Mouse (Mus musculus) ovary, adult 18-20 months (tissue): ENCODE data around the gene Tnnt1.

ENCODE experiments used
- DNase-seq: peaks from one replicate; pipeline ENCODE4 v3.0.0; 2022; ENCODE audit warnings: low spot score, mixed read lengths

Tnnt1 gene

DNA sequence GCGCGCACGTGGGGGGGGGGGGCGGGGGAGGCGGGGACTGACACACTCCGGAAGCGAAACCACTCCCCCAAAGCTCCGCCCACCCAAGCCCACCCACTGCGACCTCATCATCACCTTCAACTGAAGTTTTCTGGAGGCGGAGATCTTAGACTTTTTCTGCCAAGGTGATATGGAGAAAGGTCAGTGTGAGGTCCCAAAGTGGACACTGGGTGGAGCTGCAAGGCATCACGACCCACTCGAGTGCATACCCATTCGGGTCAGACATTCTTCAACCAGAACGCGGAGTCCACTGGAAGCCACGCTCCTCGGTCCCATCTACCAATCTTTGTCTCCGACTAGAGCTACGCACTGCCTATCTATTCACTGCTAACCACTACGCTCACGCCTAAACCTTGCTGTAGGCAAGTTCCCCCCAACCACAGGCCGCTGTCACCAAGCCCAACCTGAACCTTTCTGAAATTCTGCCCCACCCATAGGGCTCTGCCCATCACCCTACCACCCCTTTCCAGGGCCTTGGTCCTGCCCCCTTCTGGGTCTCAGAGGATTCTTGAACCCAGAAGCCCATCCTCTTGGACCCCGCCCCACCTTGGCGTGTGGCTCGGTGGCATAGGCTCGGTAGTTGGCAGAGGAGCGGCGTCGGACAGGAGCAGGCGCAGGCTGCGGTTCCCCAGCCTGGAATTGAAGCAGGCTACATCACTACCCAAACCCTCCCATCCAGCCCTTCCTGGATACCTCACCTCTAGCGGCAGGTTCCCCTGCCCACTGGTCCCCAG lies 5.2 kb upstream of the Tnnt1 start:
- DNase-seq = no peak

DNA sequence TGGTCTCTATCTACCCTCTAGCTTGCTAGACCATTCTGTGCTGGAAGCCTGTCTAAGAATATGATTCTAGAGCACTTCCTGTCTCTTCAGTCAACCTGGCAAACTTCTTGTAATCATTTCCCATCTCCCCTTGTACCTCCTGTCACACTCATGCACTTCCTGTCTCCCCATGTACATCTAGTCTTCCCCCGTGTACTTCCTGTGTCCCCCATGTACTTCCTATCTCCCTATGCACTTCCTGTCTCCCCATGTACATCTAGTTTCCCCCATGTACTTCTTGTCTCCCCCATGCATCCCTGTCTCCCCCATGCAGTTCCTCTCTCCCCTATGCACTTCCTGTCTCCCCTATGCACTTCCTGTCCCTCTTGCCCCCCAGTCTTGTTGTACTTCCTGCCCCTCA lies 2.3 kb upstream of the Tnnt1 start:
- DNase-seq = no peak

DNA sequence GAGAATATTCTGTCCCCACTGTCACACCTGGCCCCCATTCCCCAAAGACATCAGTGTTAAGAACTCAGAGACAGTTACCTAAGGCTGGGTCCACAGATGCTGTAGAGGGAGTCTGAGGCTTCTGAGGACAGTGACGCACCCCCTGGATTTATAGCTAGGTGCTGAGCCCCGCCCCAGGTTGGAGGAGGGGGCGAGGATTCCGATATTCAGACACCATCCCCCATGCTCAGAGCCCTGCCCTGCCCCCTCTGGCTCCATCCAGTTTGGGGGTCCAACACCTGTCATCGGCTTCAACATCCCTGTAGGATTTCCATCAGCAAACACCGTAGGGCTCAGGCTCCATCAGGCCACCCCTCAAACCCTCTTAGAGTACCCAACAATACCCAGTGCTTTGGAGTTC lies 329 bp downstream of the Tnnt1 start:
- no peak for DNase-seq

DNA sequence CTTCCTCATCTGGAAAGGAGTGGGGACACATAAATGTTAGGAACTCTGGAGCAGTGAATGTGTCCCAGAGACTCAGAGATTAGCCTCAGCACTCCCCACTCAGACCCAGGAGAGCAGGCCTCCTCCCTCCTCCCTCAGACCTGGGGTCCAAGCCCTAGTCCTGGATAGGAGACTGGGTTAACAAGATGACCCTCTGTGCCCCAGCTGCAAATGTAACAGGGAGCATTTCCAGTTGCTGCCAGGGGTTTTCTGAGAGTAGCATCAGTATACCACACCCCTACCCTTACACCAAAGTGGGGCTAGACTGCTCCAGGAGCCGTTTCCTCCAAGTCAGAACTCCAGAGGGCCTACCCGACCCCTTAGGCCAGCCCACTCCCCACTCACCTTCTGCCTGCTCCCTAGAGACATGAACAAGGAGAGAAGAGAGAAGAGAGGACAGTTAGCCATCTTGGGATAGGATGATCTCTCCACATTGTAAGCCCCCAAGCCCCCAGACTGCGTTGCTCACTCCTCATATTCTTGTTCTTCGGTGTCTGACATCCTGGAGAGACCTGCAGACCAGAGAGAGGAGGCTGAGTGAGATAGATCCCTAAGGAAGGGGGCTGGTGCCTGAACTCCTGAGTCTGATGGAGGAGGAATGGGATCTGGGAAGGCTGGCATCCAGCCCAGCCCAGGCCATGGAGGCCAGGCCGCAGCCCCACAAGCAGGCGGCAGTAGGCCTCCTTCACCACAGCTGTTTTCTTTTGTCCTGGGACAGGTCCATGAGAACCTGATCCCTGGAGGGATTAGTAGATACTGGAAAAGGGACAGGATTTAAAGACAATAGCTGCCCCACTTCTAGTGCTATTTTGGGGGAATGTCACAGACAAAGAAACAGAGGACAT lies 2.1 kb downstream of the Tnnt1 start:
- DNase-seq = peak; percentile 46

DNA sequence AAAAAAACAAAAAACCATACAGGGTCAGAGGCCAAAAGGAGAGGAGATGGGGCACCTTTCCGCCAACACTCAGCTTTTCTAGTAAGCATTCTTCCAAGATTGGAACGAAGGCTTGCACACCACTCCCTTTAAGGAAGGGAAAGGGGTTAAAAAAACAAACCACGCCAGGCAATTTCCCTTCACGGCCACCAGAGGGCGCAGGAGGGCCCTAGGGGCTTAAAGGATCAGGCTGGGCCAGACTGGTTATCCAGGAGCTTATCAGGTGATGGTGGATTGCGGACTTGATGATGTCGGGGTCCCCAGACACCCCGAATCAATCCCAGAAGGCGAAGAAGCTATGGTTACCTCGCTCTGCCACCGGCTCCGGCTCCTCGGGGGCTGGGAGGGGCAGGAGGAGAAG lies 2.9 kb downstream of the Tnnt1 start:
- DNase-seq = no peak

DNA sequence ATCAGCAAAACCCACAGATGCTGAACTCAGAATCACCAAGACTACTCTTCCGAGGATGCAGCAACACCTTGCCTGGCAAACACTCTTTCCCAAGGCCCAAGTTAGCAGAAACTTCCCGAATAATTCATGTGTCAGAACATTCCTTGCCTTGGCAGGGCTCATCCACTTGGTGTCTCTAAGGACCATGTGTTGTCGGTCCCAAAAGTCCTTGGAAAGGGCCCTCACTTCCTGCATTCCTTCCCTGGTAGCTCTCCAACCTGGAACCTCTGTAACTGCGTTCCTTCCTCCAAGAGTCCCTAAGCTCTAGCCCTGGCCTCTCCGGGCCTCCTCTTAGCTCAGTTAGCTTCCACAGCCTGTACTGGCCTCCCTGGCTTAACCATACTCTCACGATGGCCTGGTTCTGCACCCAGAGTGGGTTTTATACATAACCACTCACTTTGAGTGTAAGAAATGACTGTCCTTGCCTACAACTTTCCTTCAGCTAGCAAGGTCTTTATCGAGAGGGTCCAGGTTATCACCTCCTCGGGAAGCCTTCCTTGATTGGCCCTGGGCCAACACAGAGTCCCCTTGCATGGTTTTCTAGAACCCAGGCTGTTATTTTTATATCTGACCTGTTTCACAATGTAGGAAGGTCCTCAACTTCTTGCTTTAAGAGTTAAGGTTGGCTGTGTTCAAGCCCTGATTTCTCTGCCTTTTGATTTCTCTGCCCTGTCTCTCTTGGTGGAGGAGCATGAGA lies 4.5 kb downstream of the Tnnt1 start:
- DNase-seq = no peak

DNA sequence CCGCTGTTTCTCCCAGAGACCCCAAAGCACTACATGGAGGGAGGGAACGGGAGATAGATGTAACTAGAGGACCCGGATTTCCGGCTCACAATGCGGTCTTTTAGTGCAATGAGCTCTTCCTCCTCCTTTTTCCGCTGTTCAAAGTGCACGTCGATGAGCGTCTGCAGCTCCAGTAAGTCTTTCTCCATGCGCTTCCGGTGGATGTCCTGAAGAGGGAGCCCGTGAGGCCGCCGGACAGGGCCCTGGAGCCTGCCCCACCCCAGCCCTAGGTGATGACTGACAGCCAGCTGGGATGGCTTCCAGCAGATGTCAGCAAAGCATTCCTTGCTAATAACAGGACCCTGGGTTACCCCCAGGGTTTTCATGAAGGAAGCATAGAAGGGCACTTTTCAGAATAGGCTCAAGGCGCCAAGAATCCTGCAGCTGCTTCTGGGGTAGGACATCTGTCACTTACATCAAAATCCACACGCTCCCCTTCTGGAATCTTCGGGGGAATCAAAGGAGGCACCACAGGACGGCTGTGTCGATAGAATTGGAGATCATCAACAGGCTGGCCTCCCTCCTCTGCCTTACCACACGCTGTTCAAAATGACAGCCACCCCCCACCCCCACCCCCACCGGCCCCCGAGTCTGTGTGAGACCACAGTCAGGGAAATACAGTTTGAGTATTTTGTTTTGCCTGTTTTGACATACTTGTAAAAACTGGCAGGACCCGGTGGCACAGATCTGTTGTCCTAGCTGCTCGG lies 6.1 kb downstream of the Tnnt1 start:
- no peak for DNase-seq

DNA sequence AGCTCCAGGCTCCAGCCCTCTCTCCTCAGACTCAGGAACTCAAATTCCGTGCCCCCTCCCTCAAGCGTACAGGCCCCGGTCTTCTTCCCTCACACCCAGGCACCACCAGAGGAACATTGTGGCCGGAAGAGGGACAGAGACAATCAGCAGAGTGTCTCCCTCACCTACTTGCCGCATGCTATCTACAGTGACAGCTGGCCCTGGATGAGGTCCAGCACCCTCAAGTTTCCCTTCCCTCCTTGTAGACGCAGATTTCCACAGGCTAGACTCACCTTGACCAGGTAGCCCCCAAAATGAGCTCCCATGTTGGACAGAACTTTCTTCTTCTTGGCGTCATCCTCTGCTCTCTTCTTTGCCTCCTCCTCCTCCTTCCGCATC lies 7.5 kb downstream of the Tnnt1 start:
- no peak for DNase-seq

DNA sequence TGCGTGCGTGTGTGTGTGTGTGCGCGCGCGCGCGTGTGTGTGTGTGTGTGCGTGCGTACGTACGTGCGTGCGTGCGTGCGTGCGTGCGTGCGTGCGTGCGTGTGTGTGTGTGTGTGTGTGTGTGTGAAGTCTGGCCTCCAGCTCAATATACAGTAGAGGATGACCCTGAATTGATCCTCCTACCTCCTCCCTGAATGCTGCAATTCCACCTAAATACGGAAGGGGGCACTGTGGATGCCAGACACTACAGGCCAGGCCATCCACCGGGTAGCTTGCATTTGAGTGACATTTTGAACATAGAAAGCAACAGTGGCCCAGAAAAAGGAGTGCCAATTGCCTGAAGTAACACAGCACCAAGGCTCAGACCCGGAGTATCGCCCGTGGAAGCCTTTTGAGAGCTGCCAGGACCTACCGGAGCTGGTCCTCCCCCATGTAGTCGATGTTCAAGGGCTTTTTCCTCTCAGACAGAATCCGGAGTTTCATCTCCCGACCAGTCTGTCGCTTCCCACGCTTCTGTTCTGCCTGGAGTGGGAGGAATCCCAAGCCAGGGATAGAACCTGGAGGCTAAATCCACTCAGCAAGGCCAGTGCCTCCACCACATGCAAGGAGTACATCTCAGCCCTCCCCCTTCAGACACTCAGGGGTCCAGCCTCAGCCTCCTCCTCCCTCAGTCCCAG lies 8.0 kb downstream of the Tnnt1 start:
- no peak for DNase-seq

DNA sequence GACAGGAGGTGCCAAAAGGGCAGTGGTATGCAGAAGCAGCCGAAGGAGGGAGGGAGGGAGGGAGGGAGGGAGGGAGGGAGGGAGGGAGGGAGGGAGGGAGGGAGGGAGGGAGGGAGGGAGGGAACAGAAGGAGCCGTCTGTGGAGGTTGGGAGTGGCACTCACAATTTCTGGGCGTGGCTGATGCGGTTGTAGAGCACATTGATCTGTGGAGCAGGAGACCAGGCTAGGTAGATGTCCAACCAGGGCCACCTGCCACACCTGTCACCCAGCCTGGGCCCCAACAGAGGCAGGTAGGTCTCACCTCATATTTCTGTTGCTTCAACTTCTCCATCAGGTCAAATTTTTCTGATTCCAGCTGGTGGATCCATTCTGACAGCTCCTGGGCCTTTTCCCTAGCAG lies 9.0 kb downstream of the Tnnt1 start:
- no peak for DNase-seq

DNA sequence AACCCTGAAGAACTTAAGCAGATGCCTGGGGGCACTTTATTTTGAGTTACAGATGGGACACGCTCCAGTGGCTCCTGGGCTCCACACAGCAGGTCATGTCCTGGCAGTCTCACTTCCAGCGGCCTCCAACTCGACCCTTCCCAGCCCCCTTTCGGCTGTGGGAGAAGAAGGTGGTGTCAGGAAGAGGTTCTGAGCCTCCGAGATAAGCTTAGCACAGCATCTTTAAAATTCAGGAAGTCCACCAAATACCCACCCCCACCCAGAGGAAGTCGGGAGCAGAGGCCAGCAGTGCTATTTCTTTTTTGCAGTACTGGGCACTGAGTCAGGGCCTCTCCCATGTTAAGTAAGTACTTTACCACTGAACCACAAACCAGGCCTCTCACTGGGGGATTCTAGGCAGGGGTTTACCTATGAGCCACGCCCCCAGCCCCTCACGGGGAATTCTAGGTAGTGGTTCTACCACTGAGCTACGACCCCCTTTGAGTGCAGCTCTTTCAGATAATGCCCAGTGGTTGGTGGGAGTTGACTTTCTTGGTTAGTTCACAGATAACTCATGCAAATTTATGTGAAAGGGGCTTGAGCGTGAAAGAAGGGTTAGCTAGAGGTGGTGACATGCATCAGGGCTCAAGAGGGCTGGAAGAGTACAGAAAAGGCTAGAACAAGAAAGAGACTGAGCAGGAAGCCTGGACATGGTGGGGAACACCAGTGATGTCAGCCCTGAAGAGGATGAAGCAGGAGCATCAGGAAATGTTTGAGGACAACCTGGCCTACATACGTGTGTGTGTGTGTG lies 11.3 kb downstream of the Tnnt1 start:
- no peak for DNase-seq

DNA sequence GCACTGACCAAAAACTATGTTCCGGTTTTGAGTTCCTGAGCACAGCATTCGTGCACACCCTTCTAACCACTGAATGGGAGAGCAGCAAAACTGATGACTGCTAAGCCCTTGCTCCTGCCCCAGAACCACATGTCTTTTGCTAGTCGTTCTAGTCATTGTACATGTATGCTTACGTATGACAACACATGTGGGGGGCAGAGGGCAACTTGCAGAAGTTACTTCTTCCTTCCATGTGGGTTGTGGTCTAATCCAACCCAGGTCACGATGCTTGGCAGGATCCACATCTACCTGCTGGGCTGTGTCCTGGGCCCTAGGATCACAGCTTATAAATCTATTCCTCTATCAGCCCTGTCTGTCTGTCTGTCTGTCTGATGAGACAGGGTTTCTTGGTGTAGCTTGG lies 12.3 kb downstream of the Tnnt1 start:
- DNase-seq = no peak

DNA sequence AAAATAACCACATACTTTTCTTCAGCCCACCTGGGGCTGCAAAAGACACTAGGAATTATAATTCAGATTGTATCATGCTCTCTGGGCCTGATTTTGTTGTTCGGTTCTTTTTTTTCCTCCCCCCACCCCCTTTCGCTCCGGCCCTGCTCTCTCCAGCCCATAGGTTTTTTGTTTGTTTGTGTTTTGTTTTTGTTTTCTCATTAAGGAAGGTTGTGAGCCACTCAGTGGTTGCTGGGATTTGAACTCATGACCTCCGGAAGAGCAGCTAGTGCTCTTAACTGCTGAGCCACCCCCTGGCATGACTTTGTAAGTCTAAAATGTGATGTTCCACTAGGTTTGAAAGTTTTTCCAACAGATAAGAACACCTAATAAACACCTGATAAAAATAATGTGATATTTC lies 13.1 kb downstream of the Tnnt1 start:
- no peak for DNase-seq

DNA sequence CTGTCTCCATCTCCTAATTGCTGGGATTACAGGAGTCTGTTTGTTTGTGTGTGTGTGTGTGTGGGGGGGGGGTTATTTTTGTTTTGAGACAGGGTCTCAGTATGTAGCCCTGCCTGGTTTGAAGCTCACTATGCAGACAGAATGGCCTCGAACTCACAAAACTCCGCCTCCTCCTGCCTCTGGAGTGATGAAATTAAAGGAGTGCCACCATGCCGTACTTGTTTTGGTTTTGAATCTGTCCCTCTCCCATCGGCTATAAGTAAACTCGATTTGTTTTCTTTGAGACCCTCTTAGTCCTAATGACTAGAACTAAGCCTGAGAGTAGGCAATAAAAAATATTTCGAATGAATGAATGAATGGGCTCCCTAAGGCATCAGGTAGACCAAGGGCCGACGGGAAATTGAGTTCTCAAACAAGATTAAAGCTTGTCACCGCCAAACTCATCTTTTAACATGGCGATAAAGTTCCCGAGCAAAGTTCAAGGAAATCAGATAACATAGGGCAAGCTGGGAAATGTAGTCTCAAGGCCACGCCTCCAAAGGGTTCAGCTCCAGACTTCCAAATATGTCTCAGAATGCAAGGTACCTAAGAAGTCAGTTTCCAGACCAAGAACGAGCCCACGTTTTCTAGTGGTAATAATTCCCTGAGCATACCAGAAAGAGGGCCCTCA lies 13.6 kb downstream of the Tnnt1 start:
- DNase-seq = peak; percentile 40

DNA sequence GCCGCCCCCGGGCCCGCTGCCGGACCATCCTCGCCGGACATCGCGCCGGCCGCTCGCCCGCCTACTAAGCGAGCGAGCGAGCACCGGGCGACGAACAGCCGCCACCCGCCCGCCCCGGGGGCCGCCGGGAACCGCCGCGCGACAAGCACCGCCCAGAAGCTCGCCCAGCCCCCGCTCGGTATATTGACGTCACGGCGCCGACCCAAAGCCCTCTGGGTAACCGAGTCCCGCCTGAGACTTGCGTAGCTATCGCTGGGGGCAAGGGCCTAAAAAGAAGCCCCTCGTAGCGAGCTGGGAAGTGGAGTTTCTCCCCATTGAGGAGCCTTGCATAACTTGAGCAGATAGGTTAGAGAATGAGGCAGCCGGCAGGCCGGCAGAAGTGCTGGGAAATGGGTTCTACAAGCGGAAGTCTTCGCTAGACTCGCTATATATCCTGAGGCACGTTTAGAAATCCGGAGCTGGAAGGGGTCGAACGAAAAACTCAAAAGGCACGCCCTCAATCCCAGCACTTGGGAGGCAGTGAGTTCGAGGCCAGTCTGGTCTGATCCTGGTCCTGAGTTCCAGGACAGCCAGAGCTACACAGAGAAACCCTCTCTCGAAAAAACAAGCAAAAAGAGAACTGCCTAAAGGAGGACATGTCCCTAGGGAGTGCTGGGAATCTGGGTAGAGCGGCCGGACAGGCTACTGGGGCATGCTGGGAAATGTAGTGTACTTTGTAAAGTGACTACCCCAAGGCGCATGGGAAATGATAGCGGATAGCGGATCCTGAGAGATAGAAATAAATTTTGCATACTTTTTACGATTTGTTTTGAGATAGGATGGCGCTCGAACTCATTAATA lies 14.4 kb downstream of the Tnnt1 start, which contains the start of gene Ppp1r12c:
Gene Ppp1r12c (minus strand): TSS at position 123 of the 840 bp plus-strand sequence.
- DNase-seq = peak; percentile 89

DNA sequence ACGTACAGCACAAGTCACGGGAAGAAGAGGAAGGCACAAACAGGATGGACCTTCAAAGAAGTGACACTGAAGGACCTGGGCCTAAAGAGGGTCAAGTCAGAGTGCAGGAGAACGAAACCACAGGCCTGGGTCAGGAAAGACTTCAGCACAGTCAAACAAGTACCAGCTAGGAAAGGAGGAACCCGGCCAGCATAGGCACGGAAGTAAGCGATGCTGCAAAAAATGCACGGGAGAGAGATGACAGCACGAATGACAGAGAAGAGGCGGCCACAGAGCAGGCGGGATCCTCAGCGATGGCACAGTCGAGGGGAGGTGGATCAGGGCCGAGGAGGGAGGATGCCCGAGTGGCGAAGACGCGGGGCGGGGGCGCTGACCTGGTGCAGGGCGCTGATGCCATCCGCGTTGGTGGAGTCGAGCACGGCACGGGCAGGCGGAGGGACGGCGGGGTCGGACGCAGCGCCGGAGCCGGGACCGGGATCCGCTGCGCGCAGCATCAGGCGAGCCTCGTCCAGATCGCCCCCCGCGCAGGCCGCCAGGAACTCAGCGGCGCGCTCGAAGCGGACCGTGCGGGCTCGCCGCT lies 15.2 kb downstream of the Tnnt1 start:
- DNase-seq = no peak

DNA sequence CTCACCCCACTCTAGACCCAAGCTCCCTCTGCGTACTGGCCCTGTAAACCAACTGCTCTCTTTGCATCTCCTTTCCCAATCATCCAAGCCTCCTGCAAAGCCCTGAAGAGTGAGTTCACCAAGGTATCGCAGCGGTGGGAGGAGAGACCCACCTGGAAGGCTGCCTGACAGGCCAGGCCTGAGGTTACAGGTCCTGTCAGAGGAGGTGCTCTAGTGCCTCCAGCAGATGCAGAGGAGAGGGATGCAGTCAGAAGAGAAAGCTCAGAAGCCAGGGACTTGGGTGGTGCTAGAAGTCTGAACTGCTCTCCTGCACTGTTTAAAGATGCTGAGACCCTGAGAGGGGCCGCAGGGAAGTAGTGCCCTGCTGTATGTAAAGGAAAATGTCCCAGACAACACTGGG lies 17.1 kb downstream of the Tnnt1 start:
- no peak for DNase-seq

DNA sequence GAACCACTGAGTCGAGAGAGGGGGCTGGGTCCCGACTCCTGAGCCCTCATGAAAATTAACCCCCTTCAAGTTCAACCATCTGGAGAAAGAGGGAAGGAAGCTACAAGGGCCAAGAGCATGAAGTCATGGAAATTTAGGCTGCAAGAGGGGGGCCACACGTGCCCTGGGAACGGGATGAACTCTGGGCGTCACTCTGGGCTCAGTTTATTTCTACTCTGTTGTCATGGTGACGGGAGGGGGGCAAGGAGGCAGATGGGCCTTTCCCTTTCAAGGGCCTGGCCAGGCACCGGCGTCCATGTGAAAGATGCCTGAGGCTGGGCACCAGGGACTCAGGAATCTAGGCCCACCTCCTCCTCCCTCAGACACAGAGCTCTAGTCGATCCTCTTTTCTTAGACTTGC lies 17.9 kb downstream of the Tnnt1 start:
- no peak for DNase-seq
